Mouse (Mus musculus): ENCODE measurements around the gene C2cd4a. TPM values are rescaled to one million over a fixed set of nuclear protein-coding genes. Genes with fewer than 3 reads are reported as not detected.

The C2cd4a gene
- polyA plus RNA-seq, 1 experiment from 2014 or later: not detected

- DNase-seq (ENCODE audit: low spot score, missing footprints) (no peak), ATAC-seq (ENCODE audit: low FRiP score) (no peak)
- Histone ChIP-seq H3K9ac (ENCODE audit: low read length) (no peak overlapping the region), H3K9me3 (ENCODE audit: control insufficient read depth, low read length) (no peaks in the 10 kb centered on the region), H3K27ac (ENCODE audit: low read depth, low read length) (no peak overlapping the region), H3K4me3 (ENCODE audit: low read depth, low read length) (no peak overlapping the region), H3K27me3 (ENCODE audit: control insufficient read depth, insufficient read depth, low read length) (no peaks in the 10 kb centered on the region), H3K4me1 (ENCODE audit: control insufficient read depth, insufficient read depth, low read length) (no peaks in the 10 kb centered on the region), H3K4me2 (no peak overlapping the region), H3K36me3 (ENCODE audit: control insufficient read depth, insufficient read depth, low read length) (no peaks in the 10 kb centered on the region)
Measured at GRCm38 (mm10) chr9:67783925-67784324, 48.2 kb downstream of the C2cd4a start.

GRCm38 (mm10) chr9:67783464-67783863 lies 48.7 kb downstream of the C2cd4a start:
- ATAC-seq (ENCODE audit: low FRiP score) (no peak), DNase-seq (ENCODE audit: low spot score, missing footprints) (no peak)
- Histone ChIP-seq H3K4me3 (ENCODE audit: low read depth, low read length) (no peak overlapping the region), H3K4me2 (no peak overlapping the region), H3K9me3 (ENCODE audit: control insufficient read depth, low read length) (no peaks in the 10 kb centered on the region), H3K9ac (ENCODE audit: low read length) (no peak overlapping the region), H3K4me1 (ENCODE audit: control insufficient read depth, insufficient read depth, low read length) (no peaks in the 10 kb centered on the region), H3K27me3 (ENCODE audit: control insufficient read depth, insufficient read depth, low read length) (no peaks in the 10 kb centered on the region), H3K27ac (ENCODE audit: low read depth, low read length) (no peak overlapping the region), H3K36me3 (ENCODE audit: control insufficient read depth, insufficient read depth, low read length) (no peaks in the 10 kb centered on the region)
- WGBS: 91% methylated on average over 3 of the region's 3 CpGs

DNA sequence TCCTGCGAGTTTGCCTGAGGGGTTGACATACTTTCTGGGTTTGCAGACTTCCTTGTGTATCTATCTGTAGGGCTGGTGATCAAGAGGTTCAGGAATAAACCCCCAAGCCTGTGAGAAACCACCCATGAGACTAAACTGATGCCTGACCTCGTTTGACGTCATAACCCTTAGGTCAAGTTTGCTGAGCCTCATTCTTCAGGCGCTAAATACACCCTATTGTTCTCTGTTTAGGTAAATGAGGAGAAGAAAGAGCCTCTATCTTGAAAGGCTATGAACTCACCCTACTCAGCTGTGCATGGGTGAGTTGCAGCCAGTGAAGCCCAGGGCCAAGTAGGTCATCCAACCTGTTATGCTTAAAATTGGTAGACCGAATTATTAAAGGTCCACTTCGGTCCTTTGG lies 49.3 kb downstream of the C2cd4a start:
- DNase-seq (ENCODE audit: low spot score, missing footprints) (no peak), ATAC-seq (ENCODE audit: low FRiP score) (no peak)
- H3K27ac ChIP-seq (ENCODE audit: low read depth, low read length): no peak overlapping the region
- no peaks in the 10 kb centered on the region for H3K9me3 ChIP-seq (ENCODE audit: control insufficient read depth, low read length)
- no peaks in the 10 kb centered on the region for H3K36me3 ChIP-seq (ENCODE audit: control insufficient read depth, insufficient read depth, low read length)
- 81% methylated on average over 6 of the region's 6 CpGs for whole genome bisulfite sequencing
- no peak overlapping the region for H3K9ac ChIP-seq (ENCODE audit: low read length)
- H3K4me2 ChIP-seq: no peak overlapping the region
- H3K4me3 ChIP-seq (ENCODE audit: low read depth, low read length): no peak overlapping the region
- no peaks in the 10 kb centered on the region for H3K4me1 ChIP-seq (ENCODE audit: control insufficient read depth, insufficient read depth, low read length)
- H3K27me3 ChIP-seq (ENCODE audit: control insufficient read depth, insufficient read depth, low read length): no peaks in the 10 kb centered on the region

Other genes starting within 250 kb of the C2cd4a start
- gene C2cd4b, start 72.9 kb downstream of the C2cd4a start, polyA plus RNA-seq (2014; fragmentation: Nextera tagmentation; extraction: Ambion mirVana): not detected in 2 replicates
- gene Vps13c, start 8.1 kb upstream of the C2cd4a start, polyA plus RNA-seq (2014; fragmentation: Nextera tagmentation; extraction: Ambion mirVana): 7.1 and 8.9 TPM in 2 replicates

Measured in midbrain, embryonic 11.5 days (tissue).